Mouse (Mus musculus) liver, adult 10 weeks (tissue): Measurements from ENCODE around the gene Vps35. TPM values are rescaled to one million over a fixed set of nuclear protein-coding genes. Genes with fewer than 3 reads are reported as not detected.

Experiments
- polyA plus RNA-seq: library from polyadenylated mRNA; stranded (reverse); fragments of 350-450 nt; fragmentation: Illumina TruSeq; extraction: RNeasy Lipid Tissue Mini Kit (QIAGEN cat#74804); gene quantifications from one replicate; pipeline ENCODE4 v1.2.3, GENCODE M21; 2014; ENCODE audit warnings: low read depth, low replicate concordance

The Vps35 gene
- polyA plus RNA-seq: 163 TPM

DNA sequence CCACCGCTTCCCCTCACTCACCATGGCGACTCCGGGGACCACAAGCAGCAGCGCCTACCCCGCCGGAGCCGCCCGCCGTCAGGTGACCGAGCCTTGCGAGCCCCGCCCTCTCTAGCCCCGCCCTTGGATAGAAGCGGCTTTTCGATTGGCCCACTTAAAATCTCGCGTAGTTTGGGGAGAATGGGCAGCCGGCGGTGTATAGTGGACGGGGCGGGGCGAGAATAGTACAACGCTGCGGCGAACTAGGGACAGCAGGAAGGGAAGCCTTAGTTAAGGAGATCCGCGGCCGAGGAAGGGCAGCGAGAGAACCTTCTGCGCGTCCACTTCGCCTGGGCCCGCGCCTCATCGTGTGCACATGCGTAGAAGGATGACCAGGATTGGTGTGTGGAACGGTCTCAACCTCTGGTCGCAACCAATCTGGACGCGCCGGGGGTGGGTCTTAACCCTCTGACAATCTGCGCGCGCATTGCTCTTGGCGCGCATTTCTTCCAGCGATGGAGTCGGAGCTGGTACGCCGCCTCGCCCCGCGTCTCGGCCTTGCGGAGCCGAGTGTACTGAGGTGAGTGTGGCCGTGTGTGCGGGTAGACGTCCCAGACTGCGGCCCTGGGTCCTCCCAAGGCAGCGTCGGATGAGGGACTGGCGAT, at the start of gene Vps35, which contains the start of gene Orc6:
Vps35 (minus strand) TSS at position 369 of the 644 bp plus-strand sequence.
Orc6 (plus strand) TSS at position 199 of the 644 bp plus-strand sequence.

DNA sequence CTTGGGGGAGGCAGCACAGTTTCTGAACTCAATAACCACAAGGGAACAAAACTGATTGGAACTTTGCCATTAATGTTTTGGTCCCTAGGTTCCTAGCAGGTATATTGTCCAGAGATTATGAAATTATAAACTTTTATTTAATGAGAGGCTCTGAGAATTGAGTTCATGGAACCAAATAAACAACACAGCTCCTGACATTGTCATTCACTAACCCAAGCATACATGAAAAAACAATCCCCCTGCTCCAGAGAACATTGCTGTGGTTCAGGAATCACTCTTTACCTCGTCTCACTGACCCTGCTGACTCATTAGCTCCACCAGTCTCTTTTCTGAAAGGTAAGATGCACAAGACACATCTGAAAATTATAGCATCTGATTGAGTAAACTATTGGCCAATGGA, 73.9 kb downstream of the Vps35 start, which contains the start of gene Olfr371:
Olfr371 (plus strand) TSS at position 301 of the 400 bp plus-strand sequence.

Other genes starting within 250 kb of the Vps35 start
- gene Fbxw9, start 239.7 kb downstream of the Vps35 start, polyA plus RNA-seq: 2.5 TPM
- not detected for gene Gm5741, start 231.8 kb downstream of the Vps35 start, polyA plus RNA-seq
- 7.5 TPM for gene Dhps, start 228.0 kb downstream of the Vps35 start, polyA plus RNA-seq
- gene Wdr83os, start 219.1 kb downstream of the Vps35 start, polyA plus RNA-seq: 11.6 TPM
- 2.8 TPM for gene Wdr83, start 218.5 kb downstream of the Vps35 start, polyA plus RNA-seq
- gene Man2b1, start 216.5 kb downstream of the Vps35 start, polyA plus RNA-seq: 12.2 TPM
- gene Zfp791, start 176.7 kb downstream of the Vps35 start, polyA plus RNA-seq: 1.7 TPM
- not detected for gene Cks1brt, start 147.9 kb downstream of the Vps35 start, polyA plus RNA-seq
- not detected for gene Olfr371, start 73.8 kb downstream of the Vps35 start, polyA plus RNA-seq
- 11.0 TPM for gene Orc6, start 170 bp downstream of the Vps35 start, polyA plus RNA-seq
- 0.45 TPM for gene Mylk3, start 86.5 kb upstream of the Vps35 start, polyA plus RNA-seq
- 15.9 TPM for gene 4921524J17Rik, start 133.0 kb upstream of the Vps35 start, polyA plus RNA-seq
- 160 TPM for gene Gpt2, start 192.8 kb upstream of the Vps35 start, polyA plus RNA-seq